Mouse (Mus musculus): ENCODE data around the gene Krba1. TPM values are rescaled to one million over a fixed set of nuclear protein-coding genes. Genes with fewer than 3 reads are reported as not detected.

The Krba1 gene
- polyA plus RNA-seq, 1 experiment from 2014 or later: 16.5 TPM

GRCm38 (mm10) chr6:48445181-48446101 lies 50.1 kb downstream of the Krba1 start, which contains the start of gene Zfp467:
Gene Zfp467 (minus strand): TSS chr6:48445825.
- ATAC-seq (ENCODE audit: insufficient number of reproducible peaks, insufficient read depth, low FRiP score, low read depth): peak; percentile 23; the same call in 1 of the 2 replicates
- H3K4me2 ChIP-seq (ENCODE audit: low read length): peak within 1 kb of the TSS; percentile 93
- peaks cover 27% of the 10 kb centered on the region for H3K36me3 ChIP-seq (ENCODE audit: control insufficient read depth, insufficient read depth, low read length)
- peak within 1 kb of the TSS; percentile 89 for H3K4me3 ChIP-seq (ENCODE audit: control insufficient read depth in 1 of 2, insufficient read depth in 1 of 2, low read depth in 1 of 2, low read length in 2 of 2)
- WGBS: under 1% methylated on average over 65 of the region's 65 CpGs
- H3K9me3 ChIP-seq (ENCODE audit: control insufficient read depth, low read length): no peaks in the 10 kb centered on the region
- peak within 1 kb of the TSS; percentile 94 for H3K9ac ChIP-seq (ENCODE audit: low read length)
- H3K27me3 ChIP-seq (ENCODE audit: control insufficient read depth, insufficient read depth, low read length): no peaks in the 10 kb centered on the region
- H3K27ac ChIP-seq (replicated peaks in 1 of 2; ENCODE audit: control insufficient read depth in 1 of 2, insufficient read depth in 1 of 2, low read depth in 2 of 2, low read length in 2 of 2): peak within 1 kb of the TSS; percentile 83 to 94
- H3K4me1 ChIP-seq (ENCODE audit: control insufficient read depth in 2 of 2, insufficient read depth in 2 of 2, low read length in 2 of 2): peaks cover 16 to 25% of the 10 kb centered on the region in 2 experiments

DNA sequence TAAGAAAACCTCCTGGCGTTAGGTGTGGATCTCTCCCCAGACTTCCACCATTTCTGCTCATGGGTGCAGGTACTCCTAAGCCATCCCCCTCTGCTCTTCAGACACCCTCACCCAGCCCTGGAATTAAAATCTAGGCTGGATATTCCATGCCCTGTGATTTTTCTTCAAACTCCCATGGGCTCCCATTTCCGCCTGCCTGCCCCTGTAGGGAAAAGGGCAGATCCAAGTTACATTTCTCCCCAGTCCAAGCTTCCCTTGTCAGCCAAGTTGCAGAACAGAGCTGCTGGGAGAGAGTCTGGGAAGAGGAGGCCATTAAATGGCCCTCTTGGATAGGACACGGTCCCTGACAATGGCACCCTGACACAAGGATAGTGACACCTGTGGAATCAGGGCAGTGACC lies 50.9 kb downstream of the Krba1 start:
- peak overlapping the region; percentile 89; a peak in 3 of 4 replicates for H3K4me3 ChIP-seq (ENCODE audit: control insufficient read depth in 1 of 2, insufficient read depth in 1 of 2, low read depth in 1 of 2, low read length in 2 of 2)
- 42% methylated on average over 3 of the region's 3 CpGs for WGBS
- no peaks in the 10 kb centered on the region for H3K9me3 ChIP-seq (ENCODE audit: control insufficient read depth, low read length)
- peaks cover 11 to 16% of the 10 kb centered on the region in 2 experiments for H3K4me1 ChIP-seq (ENCODE audit: control insufficient read depth in 2 of 2, insufficient read depth in 2 of 2, low read length in 2 of 2)
- ATAC-seq (ENCODE audit: insufficient number of reproducible peaks, insufficient read depth, low FRiP score, low read depth): no peak
- H3K27ac ChIP-seq (replicated peaks in 1 of 2; ENCODE audit: control insufficient read depth in 1 of 2, insufficient read depth in 1 of 2, low read depth in 2 of 2, low read length in 2 of 2): peak overlapping the region; percentile 44 to 94
- H3K27me3 ChIP-seq (ENCODE audit: control insufficient read depth, insufficient read depth, low read length): no peaks in the 10 kb centered on the region
- peak overlapping the region; percentile 94 for H3K9ac ChIP-seq (ENCODE audit: low read length)
- H3K4me2 ChIP-seq (ENCODE audit: low read length): peak overlapping the region; percentile 93
- H3K36me3 ChIP-seq (ENCODE audit: control insufficient read depth, insufficient read depth, low read length): peaks cover 19% of the 10 kb centered on the region

DNA sequence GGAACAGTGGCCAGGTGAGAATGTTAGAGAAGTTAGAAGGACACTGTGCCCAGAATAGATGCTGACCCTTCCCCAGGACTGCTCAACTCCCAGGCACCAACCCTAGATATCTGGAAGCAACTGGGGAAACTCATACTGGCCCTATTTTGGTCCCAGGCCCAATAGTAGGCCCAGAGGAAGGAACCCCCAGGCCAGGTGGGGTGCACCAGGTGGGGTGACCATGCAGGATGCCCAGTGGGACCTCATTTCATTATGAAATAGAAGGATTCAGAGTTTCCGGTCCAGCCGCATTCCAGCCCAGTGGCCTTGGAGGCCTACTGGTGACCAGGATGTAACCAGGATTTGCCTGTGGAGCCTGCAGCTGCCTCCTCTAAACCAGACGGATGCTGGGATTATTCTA lies 51.5 kb downstream of the Krba1 start:
- H3K4me2 ChIP-seq (ENCODE audit: low read length): no peak overlapping the region
- peaks cover 11 to 14% of the 10 kb centered on the region in 2 experiments for H3K4me1 ChIP-seq (ENCODE audit: control insufficient read depth in 2 of 2, insufficient read depth in 2 of 2, low read length in 2 of 2)
- 87% methylated on average over 3 of the region's 3 CpGs for WGBS
- H3K27ac ChIP-seq (replicated peaks in 1 of 2; ENCODE audit: control insufficient read depth in 1 of 2, insufficient read depth in 1 of 2, low read depth in 2 of 2, low read length in 2 of 2): no peak overlapping the region
- H3K4me3 ChIP-seq (ENCODE audit: control insufficient read depth in 1 of 2, insufficient read depth in 1 of 2, low read depth in 1 of 2, low read length in 2 of 2): no peak overlapping the region
- no peak overlapping the region for H3K9ac ChIP-seq (ENCODE audit: low read length)
- ATAC-seq (ENCODE audit: insufficient number of reproducible peaks, insufficient read depth, low FRiP score, low read depth): no peak
- H3K36me3 ChIP-seq (ENCODE audit: control insufficient read depth, insufficient read depth, low read length): peaks cover 13% of the 10 kb centered on the region
- H3K27me3 ChIP-seq (ENCODE audit: control insufficient read depth, insufficient read depth, low read length): no peaks in the 10 kb centered on the region
- no peaks in the 10 kb centered on the region for H3K9me3 ChIP-seq (ENCODE audit: control insufficient read depth, low read length)

GRCm38 (mm10) chr6:48447929-48448328 lies 52.5 kb downstream of the Krba1 start, which contains the start of gene Sspo:
Gene Sspo (plus strand): TSS chr6:48448229.
- H3K9me3 ChIP-seq (ENCODE audit: control insufficient read depth, low read length): no peaks in the 10 kb centered on the region
- no peak for ATAC-seq (ENCODE audit: insufficient number of reproducible peaks, insufficient read depth, low FRiP score, low read depth)
- no peak within 1 kb of the TSS for H3K4me3 ChIP-seq (ENCODE audit: control insufficient read depth in 1 of 2, insufficient read depth in 1 of 2, low read depth in 1 of 2, low read length in 2 of 2)
- 75% methylated on average over 1 of the region's 1 CpGs for WGBS
- no peak within 1 kb of the TSS for H3K9ac ChIP-seq (ENCODE audit: low read length)
- peak within 1 kb of the TSS; percentile 44 to 45; a peak in 3 of 4 replicates for H3K27ac ChIP-seq (replicated peaks in 1 of 2; ENCODE audit: control insufficient read depth in 1 of 2, insufficient read depth in 1 of 2, low read depth in 2 of 2, low read length in 2 of 2)
- 0 out of 2 replicates have a peak, but pooled peaks cover 2% of the 10 kb centered on the region for H3K36me3 ChIP-seq (ENCODE audit: control insufficient read depth, insufficient read depth, low read length)
- no peaks in the 10 kb centered on the region for H3K27me3 ChIP-seq (ENCODE audit: control insufficient read depth, insufficient read depth, low read length)
- no peak within 1 kb of the TSS for H3K4me2 ChIP-seq (ENCODE audit: low read length)
- H3K4me1 ChIP-seq (ENCODE audit: control insufficient read depth in 2 of 2, insufficient read depth in 2 of 2, low read length in 2 of 2): peaks cover 11 to 14% of the 10 kb centered on the region in 2 experiments

- Histone ChIP-seq H3K36me3 (ENCODE audit: control insufficient read depth, insufficient read depth, low read length) (no peaks in the 10 kb centered on the region), H3K4me2 (ENCODE audit: low read length) (no peak overlapping the region), H3K9me3 (ENCODE audit: control insufficient read depth, low read length) (no peaks in the 10 kb centered on the region), H3K4me1 (ENCODE audit: control insufficient read depth in 2 of 2, insufficient read depth in 2 of 2, low read length in 2 of 2) (peaks cover 7 to 9% of the 10 kb centered on the region in 2 experiments), H3K9ac (ENCODE audit: low read length) (no peak overlapping the region), H3K4me3 (ENCODE audit: control insufficient read depth in 1 of 2, insufficient read depth in 1 of 2, low read depth in 1 of 2, low read length in 2 of 2) (no peak overlapping the region), H3K27ac (replicated peaks in 1 of 2; ENCODE audit: control insufficient read depth in 1 of 2, insufficient read depth in 1 of 2, low read depth in 2 of 2, low read length in 2 of 2) (peak overlapping the region; percentile 44 to 45; a peak in 3 of 4 replicates), H3K27me3 (ENCODE audit: control insufficient read depth, insufficient read depth, low read length) (no peaks in the 10 kb centered on the region)
- ATAC-seq (ENCODE audit: insufficient number of reproducible peaks, insufficient read depth, low FRiP score, low read depth): no peak
- WGBS: 51% methylated on average over 7 of the region's 7 CpGs
Measured at GRCm38 (mm10) chr6:48448527-48448926, 53.1 kb downstream of the Krba1 start.

- no peak overlapping the region for H3K27ac ChIP-seq (replicated peaks in 1 of 2; ENCODE audit: control insufficient read depth in 1 of 2, insufficient read depth in 1 of 2, low read depth in 2 of 2, low read length in 2 of 2)
- no peak overlapping the region for H3K4me2 ChIP-seq (ENCODE audit: low read length)
- no peak overlapping the region for H3K4me3 ChIP-seq (ENCODE audit: control insufficient read depth in 1 of 2, insufficient read depth in 1 of 2, low read depth in 1 of 2, low read length in 2 of 2)
- no peak for ATAC-seq (ENCODE audit: insufficient number of reproducible peaks, insufficient read depth, low FRiP score, low read depth)
- no peaks in the 10 kb centered on the region for H3K4me1 ChIP-seq (ENCODE audit: control insufficient read depth in 2 of 2, insufficient read depth in 2 of 2, low read length in 2 of 2)
- H3K9me3 ChIP-seq (ENCODE audit: control insufficient read depth, low read length): no peaks in the 10 kb centered on the region
- no peaks in the 10 kb centered on the region for H3K27me3 ChIP-seq (ENCODE audit: control insufficient read depth, insufficient read depth, low read length)
- H3K36me3 ChIP-seq (ENCODE audit: control insufficient read depth, insufficient read depth, low read length): no peaks in the 10 kb centered on the region
- no peak overlapping the region for H3K9ac ChIP-seq (ENCODE audit: low read length)
- WGBS: 52% methylated on average over 1 of the region's 1 CpGs
Measured at GRCm38 (mm10) chr6:48452151-48452550, 56.8 kb downstream of the Krba1 start.

- WGBS: 66% methylated on average over 3 of the region's 3 CpGs
- no peaks in the 10 kb centered on the region for H3K4me1 ChIP-seq (ENCODE audit: control insufficient read depth in 2 of 2, insufficient read depth in 2 of 2, low read length in 2 of 2)
- H3K9ac ChIP-seq (ENCODE audit: low read length): no peak overlapping the region
- no peak for ATAC-seq (ENCODE audit: insufficient number of reproducible peaks, insufficient read depth, low FRiP score, low read depth)
- H3K9me3 ChIP-seq (ENCODE audit: control insufficient read depth, low read length): no peaks in the 10 kb centered on the region
- H3K36me3 ChIP-seq (ENCODE audit: control insufficient read depth, insufficient read depth, low read length): no peaks in the 10 kb centered on the region
- H3K27ac ChIP-seq (replicated peaks in 1 of 2; ENCODE audit: control insufficient read depth in 1 of 2, insufficient read depth in 1 of 2, low read depth in 2 of 2, low read length in 2 of 2): no peak overlapping the region
- H3K4me2 ChIP-seq (ENCODE audit: low read length): no peak overlapping the region
- H3K27me3 ChIP-seq (ENCODE audit: control insufficient read depth, insufficient read depth, low read length): no peaks in the 10 kb centered on the region
- no peak overlapping the region for H3K4me3 ChIP-seq (ENCODE audit: control insufficient read depth in 1 of 2, insufficient read depth in 1 of 2, low read depth in 1 of 2, low read length in 2 of 2)
Measured at GRCm38 (mm10) chr6:48452771-48453170, 57.4 kb downstream of the Krba1 start.
